Mouse (Mus musculus): ENCODE measurements at regions not wholly inside any gene's neighbourhood (a gene's known extent, or its start where the extent isn't known, plus 50 kb on each side); places are given as distances from the start of the nearest gene placed in this dataset.
A peak's percentile ranks its signal among the peaks of the same experiment; 100 is the strongest.
"Not testable (repeated sequence)": the region's sequence is repeated elsewhere in the genome, so short reads cannot be mapped to it uniquely, and the experiment has no call there.

- DNase-seq (ENCODE audit: low spot score), result no peak
Measured at GRCm38 (mm10) chr2:78094921-78095320, 148.7 kb upstream of the Cwc22 start.

GRCm38 (mm10) chr2:78064321-78065037 lies 118.3 kb upstream of the Cwc22 start:
- DNase-seq (ENCODE audit: low spot score), result no peak

GRCm38 (mm10) chr2:78059801-78060416 lies 113.7 kb upstream of the Cwc22 start:
- DNase-seq (ENCODE audit: low spot score), result no peak

GRCm38 (mm10) chr2:78058988-78059387 lies 112.8 kb upstream of the Cwc22 start:
- no peak for DNase-seq (ENCODE audit: low spot score)

DNA sequence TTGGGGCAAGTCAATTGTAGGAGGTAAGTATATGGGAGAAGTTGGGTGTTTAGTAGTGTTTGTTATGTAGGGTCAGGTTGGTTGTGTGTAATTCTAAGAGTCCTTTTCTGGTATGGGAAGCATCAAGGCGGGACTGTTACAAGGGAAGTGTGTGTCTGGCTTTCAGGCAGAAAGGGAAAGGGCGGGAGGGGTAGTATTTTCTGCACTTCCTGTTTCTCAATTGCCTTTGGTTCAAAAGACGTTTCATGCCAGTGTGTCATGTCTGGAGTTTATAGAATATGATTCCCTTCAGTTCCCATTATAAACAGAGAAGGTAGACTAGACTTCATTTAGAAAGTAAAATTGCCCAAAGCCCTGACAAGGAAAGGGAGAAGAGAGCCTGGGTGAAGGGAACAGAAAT lies 107.7 kb upstream of the Cwc22 start:
- no peak for DNase-seq (ENCODE audit: low spot score)

- DNase-seq (ENCODE audit: low spot score), result no peak
Measured at GRCm38 (mm10) chr2:78050542-78050941, 104.4 kb upstream of the Cwc22 start.

DNA sequence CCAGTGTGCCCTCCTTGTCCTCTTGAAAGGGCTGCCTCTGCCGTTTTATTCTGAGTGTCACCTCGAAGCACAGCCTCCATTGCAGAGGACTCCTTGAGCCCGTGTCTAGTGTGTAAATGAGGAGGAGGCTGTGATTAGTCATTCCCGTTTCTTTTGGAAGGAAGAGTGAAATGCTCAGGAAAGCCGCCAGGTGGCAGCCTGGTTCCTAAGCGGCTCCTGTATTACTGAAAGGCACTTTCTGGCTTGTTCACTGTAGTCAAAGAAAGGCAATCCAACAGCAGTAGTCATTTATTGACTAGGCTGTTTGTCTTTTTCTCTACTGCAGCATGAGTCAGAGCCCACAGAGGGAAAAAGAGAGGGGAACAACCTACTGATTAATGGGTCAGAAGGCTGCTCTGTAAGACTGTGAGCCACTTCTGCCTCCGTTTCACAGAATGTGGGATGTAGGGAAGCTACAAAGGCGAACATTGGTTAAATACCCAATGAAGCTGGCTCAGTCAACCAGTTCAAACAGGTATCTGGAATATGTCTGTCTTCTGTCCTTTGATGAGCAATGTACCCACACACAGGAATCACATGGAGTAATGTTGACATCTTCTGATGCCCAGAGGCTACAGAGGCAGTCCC lies 103.2 kb upstream of the Cwc22 start:
- DNase-seq (ENCODE audit: low spot score), result peak; percentile 85

DNA sequence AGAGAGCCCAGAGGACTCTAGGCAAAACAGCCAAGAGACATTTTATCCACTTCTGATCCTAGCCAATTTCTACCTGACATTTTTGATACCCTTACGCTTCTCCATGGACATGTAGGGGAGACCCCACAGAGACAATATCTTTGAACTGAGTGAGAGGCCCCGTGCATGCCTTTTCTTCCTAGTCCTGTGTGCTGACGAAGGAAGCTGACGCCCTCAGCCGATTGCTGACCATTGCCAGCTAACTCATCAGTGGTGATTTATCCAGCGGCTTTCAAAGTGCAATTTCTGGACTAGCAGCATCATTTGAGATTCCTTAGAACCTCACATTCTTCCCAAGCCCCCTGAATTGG lies 102.5 kb upstream of the Cwc22 start:
- no peak for DNase-seq (ENCODE audit: low spot score)

DNA sequence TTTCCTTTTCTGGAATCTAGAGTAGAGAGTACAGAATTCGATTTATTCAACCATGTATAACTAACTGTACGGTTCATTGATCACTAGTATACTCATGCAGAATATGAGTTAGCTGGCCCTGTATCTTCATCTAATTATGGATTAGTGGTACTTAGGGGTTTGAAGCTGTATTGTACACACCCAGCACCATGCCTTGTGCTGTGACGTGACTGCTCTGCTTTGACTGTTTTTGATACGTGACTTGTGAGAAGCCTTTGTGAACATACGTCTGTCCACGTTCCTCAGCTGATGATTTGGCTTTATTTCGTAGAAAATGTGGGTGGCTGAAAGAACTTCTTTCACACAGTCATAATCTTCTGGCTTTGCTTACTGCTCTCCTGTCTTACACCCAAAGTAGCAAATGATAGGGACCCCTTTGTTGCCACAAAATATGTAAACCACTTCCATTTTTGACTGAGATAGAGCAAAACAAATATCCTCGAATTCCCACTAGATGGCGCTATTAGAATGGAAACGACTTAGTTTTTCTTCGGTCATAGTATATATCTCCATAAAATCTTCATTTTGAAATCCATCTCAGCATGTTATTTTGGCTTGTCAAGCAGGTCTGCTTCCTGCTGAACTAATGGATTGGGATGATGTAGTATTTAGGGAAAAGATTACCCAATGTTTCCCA lies 102.0 kb upstream of the Cwc22 start:
- peak; percentile 13 for DNase-seq (ENCODE audit: low spot score)

DNA sequence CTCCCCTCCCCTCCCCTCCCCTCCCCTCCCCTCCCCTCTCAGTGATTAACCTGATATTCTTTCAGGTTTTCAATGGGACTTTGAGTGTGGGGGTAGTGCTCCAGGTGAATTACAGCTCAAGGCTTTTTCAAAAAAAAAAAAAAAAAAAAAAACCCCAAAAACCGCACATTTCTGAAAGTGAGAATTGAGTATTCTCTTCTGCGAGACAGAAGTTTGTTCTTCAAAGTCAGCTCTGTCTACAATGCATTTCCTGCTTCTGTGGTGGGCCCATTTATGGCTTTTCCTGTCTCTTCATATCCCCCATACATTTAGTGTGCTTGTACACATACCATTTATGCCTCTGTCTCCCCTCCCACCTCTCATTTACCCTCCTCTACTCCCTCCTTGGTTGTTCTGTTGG lies 81.1 kb upstream of the Cwc22 start:
- DNase-seq (ENCODE audit: low spot score), result no peak

GRCm38 (mm10) chr2:78026808-78027207 lies 80.6 kb upstream of the Cwc22 start:
- DNase-seq (ENCODE audit: low spot score), result no peak

GRCm38 (mm10) chr2:78025651-78026435 lies 79.7 kb upstream of the Cwc22 start:
- no peak for DNase-seq (ENCODE audit: low spot score)

- DNase-seq (ENCODE audit: low spot score), result no peak
Measured at GRCm38 (mm10) chr2:78024981-78025565, 78.9 kb upstream of the Cwc22 start.

- no peak for DNase-seq (ENCODE audit: low spot score)
Measured at GRCm38 (mm10) chr2:78023916-78024685, 77.9 kb upstream of the Cwc22 start.

DNA sequence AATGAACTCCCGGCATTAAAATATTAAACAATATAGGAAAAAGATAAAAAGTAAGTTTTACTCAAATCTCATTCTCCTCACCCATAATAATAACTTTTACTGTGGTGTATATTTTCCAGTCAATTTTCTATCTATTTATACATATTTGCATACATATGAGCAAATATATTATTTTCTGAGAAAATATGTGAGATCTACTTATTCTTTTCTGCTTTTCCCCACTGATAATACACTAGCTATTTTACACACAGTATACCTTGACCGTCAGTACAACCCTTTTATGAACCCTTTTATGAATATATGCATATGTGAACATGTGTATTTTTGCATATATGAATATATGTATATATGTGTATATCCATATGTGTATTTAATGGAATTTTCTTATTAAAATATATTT lies 77.2 kb upstream of the Cwc22 start:
- DNase-seq (ENCODE audit: low spot score), result no peak

- DNase-seq (ENCODE audit: low spot score), result no peak
Measured at GRCm38 (mm10) chr2:78022756-78023155, 76.6 kb upstream of the Cwc22 start.

GRCm38 (mm10) chr2:78021905-78022304 lies 75.7 kb upstream of the Cwc22 start:
- DNase-seq (ENCODE audit: low spot score), result no peak

DNA sequence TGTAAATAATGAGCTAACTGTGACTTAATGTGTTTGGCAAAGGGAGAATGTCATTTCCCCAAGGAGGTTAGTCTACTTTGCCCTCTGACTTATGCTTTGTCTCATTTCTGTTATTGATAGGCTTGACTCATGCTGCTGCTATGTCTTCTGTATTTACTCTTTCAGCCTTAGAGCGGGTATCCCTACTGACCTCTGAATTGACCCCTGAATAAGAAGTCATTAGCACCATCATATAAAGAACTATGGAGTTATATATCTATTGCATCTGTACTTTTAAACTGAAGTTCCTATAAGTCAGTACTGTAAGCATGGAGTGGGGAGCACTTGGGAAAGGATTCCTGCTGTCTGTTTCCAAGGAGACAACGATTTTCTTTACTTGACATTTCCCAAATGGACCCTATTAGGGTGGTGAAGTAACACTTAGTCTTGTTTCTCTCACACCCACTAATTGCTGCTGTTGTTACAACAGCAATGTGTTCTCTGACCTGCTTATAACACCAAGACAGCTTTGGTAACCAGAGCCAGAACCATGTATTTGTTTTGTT lies 75.3 kb upstream of the Cwc22 start:
- no peak for DNase-seq (ENCODE audit: low spot score)

- no peak for DNase-seq (ENCODE audit: low spot score)
Measured at GRCm38 (mm10) chr2:78020516-78020915, 74.3 kb upstream of the Cwc22 start.

DNA sequence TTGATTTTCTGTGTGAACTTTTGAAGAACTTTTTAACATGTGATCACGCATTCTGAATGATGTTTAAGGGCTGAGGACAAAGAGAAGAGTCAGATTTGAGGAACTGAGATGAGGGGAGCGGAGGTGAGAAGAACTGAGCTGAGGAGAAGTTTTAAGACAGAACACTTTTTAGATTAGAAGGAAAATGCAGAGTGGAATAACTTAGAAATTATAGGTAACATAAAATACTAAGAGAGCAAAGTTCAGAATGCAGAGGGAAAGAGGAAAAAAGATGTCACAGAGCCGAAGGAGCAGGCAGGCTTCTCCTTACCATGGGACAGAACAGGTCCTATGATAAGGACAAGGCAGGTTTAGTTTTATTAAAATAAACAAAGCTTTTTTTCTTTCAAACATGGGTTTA lies 73.7 kb upstream of the Cwc22 start:
- DNase-seq (ENCODE audit: low spot score), result no peak

GRCm38 (mm10) chr2:78012441-78012840 lies 66.3 kb upstream of the Cwc22 start:
- DNase-seq (ENCODE audit: low spot score), result not testable (repeated sequence)

Measured in left cerebral cortex, adult 11 months (tissue).